Mouse (Mus musculus): Measurements from ENCODE around the gene Zfp990. TPM values are rescaled to one million over a fixed set of nuclear protein-coding genes. Genes with fewer than 3 reads are reported as not detected.
"Not testable (repeated sequence)": the region's sequence is repeated elsewhere in the genome, so short reads cannot be mapped to it uniquely, and the experiment has no call there.

The Zfp990 gene
- polyA plus RNA-seq (2017; shearing (Covaris generic)), result 10 to 100 TPM in 1 of 3 experiments, 1 to 10 TPM in 1, not detected in 1; 9.5 to 18.0 TPM

DNA sequence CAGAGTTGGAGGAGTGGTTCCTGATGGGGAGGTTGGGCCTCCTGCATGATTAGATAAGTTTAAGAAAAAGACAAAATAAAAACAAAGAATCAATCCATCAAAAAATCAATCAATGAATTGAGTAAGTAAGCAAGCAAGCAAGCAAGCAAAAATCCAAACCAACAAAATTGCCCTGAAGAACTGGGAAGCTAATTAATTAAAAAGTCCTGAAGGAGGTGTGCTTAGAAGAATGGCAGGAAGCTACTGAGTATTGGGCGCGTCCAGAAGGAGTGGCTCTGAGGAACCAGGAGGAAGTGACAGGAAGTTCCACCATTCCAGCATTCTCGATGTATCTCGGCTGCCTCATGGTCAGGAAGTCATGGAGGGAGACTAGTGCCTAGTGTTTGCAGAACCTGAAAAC is at the start of gene Zfp990:
Zfp990 (plus strand) TSS at position 301 of the 400 bp plus-strand sequence.
- not testable (repeated sequence) for ATAC-seq

DNA sequence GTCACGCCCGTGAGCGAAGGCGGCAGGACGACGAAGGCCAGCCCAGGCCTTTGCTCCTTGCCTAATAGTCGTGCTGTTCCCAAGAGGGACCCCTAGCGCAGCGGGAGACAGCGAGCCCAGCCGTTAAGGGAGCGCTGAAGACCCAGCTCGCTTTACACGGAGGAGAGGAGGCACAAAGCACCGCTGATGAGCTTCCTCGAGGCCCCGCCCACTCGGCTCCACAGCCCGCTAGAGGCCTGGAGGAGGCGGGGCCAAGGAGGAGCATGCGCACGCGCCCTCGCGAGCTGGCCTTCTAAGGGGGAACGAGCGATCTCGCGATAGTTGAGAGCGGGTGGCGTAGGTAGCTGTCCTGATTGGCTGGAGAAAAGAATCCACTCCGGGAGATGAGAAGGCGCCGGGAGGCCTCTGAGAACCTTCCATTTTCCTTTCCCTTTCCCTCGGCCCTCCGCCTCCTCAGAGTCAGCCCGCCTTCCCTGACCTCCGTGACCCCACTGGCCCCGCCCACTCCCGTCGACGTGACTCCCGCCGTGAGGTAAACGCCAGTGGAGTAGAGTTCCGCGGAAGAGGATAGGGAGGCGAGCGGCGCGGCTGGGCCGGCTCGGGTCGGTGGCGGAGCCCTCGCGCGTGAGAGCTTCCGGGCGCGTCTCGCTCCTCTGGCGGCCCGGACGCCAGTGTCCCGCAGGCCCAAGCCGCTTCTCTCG is 46.9 kb upstream of the Zfp990 start:
- ATAC-seq, result peak; percentile 21

GRCm38 (mm10) chr4:145478128-145478527 is 32.4 kb upstream of the Zfp990 start:
- ATAC-seq, result no peak

DNA sequence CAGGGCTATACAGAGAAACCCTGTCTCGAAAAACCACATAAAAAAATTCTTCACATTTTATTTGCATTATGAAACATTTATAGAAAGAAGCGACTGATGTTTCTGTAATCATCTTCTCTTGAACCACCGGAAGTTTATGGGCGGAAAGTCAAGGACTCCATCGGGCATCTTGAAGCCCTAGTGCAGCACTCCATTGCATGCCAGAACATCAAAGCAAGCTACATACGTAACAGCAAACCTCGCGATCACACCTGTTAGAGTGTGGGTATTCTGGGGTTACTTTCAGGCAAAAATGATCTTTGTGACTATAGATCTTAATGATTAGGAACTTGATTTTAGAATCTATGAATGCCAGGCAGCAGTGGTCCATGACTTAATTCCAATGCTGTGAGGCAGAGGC is 29.9 kb upstream of the Zfp990 start:
- not testable (repeated sequence) for ATAC-seq

GRCm38 (mm10) chr4:145489396-145489795 is 21.2 kb upstream of the Zfp990 start:
- no peak for ATAC-seq

- ATAC-seq, result no peak
These were observed 18.4 kb upstream of the Zfp990 start for GRCm38 (mm10) chr4:145492132-145492531.

GRCm38 (mm10) chr4:145493316-145493715 is 17.2 kb upstream of the Zfp990 start:
- ATAC-seq, result not testable (repeated sequence)

GRCm38 (mm10) chr4:145514637-145515036 is 4.1 kb downstream of the Zfp990 start:
- ATAC-seq, result not testable (repeated sequence)

GRCm38 (mm10) chr4:145515776-145516565 is 5.4 kb downstream of the Zfp990 start:
- ATAC-seq, result not testable (repeated sequence)

DNA sequence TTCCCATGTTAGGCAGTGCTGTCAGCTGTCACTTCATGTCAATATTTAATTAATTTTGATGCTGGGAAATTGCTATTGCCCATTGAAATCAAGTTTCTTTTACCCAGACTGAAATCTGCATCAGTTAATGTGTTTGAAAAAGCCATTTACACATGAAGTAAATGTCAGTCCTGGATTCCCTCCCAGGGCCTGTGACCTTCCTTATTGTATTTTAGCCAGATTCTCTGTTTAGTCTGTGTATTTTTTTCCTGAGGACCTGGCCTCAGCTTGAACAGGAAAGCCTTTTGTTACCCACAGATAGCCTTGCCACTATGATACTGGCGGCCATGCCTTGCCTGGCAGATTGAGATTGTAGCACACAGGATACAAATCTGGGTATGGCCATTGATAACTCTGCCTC is 6.8 kb downstream of the Zfp990 start:
- not testable (repeated sequence) for ATAC-seq

DNA sequence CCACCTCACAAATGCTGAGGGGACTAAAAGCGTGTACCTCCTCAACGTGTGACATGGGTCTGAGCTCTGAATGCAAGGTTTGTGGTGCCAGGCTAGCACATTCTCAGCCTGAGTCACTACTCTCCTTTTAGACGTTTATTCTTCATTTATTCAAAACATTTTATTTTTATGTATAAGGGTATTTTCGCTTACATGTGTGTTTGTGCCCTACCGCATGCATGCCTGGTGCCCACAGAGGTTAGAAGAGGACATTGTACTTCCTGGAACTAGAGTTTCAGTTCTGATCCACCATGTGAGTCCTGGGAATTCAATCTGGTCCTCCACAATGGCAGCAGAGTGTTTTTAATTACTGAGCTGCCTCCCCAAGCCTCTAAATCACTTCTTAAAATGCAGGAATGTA is 33.3 kb downstream of the Zfp990 start:
- ATAC-seq, result not testable (repeated sequence)

DNA sequence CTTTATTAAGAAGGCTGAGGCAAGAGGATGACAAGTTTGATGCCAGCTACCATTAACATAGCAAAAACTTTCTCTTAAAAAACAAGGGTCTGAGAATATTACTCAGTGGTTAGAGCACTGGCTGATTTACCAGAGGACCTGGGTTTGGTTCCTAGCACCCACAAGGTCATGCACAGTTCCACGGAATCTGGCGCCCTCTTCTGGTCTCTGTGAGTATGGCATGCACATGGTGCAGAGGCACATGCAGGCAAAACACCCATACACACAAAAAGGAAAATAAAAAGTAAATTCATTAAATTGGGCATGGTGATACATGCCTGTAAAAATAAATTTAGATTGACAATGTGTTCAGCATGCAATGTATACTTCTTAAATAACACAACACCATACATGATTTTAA is 34.5 kb downstream of the Zfp990 start:
- not testable (repeated sequence) for ATAC-seq

DNA sequence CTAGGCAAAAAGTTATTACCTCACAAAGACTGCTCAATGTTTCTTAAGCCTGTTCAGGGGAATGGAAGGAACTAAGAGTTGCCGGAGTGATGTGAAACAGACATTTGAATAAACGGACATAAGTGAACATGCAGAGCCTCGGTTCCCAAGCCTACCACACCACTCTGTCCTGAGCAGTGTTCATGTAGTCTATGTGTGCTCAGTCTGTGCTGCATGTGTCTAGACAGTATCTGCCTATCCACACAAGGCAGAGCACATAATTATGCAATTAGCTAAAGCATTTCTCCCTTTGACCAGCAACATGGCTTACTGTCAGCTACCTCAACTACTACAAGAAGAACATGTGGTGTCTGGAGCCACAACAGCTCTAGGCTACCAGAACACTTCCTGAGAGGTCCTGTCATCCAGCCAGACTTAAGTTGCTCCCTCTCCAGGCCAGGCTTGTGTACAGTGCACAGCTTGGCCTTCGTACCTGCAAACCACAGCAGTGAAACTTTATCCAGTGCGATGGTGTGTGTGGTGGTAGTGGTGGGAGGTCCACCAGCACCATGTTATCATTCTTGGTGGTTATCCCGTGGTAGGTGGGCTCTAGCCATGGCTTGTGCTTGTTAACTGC is 35.3 kb downstream of the Zfp990 start:
- peak; percentile 17 for ATAC-seq

DNA sequence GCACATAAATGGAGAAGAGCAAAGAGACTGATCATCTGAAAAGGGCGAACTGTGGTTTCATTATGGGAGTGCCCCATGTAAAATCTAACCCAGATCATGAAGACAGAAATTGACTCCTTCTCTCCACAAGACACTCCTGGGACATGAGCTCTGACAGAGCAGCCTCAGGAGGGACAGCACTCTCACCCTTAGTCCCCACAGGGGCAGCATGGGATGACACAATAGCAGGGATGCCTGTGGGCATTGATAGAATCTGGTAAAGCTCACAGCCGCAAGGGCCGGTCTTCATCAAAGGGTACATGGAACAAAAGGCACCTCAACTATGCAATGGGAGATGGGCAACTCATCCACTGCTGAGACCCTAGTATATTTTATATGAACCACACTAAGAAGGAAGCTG is 35.9 kb downstream of the Zfp990 start:
- not testable (repeated sequence) for ATAC-seq

DNA sequence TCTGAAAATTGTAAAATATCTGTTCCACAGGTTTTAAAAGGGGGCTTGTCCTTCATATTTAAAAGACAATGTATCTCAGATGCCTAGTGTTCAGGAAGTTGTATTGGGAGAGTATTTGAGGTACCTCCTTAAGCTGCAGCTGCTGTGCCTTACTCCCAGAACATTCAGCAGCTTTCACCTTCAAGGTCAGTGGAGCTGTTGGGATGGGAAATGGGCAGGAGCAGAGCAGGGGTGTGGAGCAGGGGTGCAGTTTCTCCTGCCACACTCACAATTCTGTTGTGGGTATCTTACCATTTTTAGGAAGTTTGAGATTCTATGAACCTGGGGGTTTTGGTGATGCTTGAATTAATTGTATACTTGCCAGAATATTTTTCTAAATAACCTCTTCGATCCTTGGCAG is 46.1 kb downstream of the Zfp990 start:
- ATAC-seq, result no peak

GRCm38 (mm10) chr4:145559505-145560099 is 49.0 kb downstream of the Zfp990 start:
- no peak for ATAC-seq

- peak; percentile 33 for ATAC-seq
These were observed 53.7 kb downstream of the Zfp990 start for GRCm38 (mm10) chr4:145564111-145564821.

DNA sequence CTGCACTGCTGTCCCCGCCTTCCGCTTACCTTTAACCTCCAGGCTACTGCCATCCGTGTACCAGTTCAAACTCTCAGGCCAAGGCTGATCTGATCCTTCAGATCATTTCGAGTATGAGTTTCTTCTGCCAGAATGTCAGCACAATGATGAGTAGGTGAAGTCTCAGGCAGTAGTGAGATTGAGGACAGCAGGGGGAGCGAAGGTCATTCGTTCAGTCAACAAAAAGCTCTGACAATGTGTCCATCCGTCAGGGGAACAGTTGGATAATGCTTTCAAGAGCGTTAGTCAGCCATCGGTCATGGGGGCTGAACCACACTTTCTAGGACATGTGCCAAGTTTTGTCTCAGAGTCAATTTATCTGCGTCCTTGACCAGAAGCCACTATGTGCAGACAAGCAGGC is 59.9 kb downstream of the Zfp990 start:
- ATAC-seq, result not testable (repeated sequence)

GRCm38 (mm10) chr4:145576623-145577022 is 66.1 kb downstream of the Zfp990 start:
- not testable (repeated sequence) for ATAC-seq

GRCm38 (mm10) chr4:145580333-145580732 is 69.8 kb downstream of the Zfp990 start:
- ATAC-seq, result not testable (repeated sequence)

DNA sequence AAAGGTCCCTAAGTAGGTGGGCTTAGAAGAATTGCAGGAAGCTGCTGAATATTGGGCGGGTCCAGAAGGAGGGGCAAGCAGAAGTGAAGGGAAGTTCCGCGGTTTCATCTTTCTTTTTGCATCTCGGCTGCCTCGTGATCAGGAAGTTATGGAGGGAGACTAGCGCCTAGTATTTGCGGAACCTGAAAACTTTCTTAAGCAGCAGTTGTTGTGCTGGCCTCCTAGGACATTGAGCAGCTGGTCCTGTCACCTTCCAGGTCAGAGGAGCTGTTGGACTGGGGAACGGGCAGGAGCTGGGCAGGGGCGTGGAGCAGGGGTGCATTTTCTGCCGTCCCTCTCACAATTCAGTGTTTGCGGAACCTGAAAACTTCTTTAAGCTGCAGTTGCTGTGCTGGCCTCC is 74.5 kb downstream of the Zfp990 start, which contains the start of gene Gm13212:
Gm13212 (plus strand) TSS at position 89 of the 400 bp plus-strand sequence.
- ATAC-seq, result peak; percentile 83

- not testable (repeated sequence) for ATAC-seq
These were observed 75.5 kb downstream of the Zfp990 start for GRCm38 (mm10) chr4:145586046-145586445.
